Mouse (Mus musculus): ENCODE results near the gene Kcnj8.
A peak's percentile ranks its signal among the peaks of the same experiment; 100 is the strongest.
"Not testable (repeated sequence)": the region's sequence is repeated elsewhere in the genome, so short reads cannot be mapped to it uniquely, and the experiment has no call there.

Kcnj8 gene

GRCm38 (mm10) chr6:142548377-142548776, 23.0 kb downstream of the Kcnj8 start:
- no peak for DNase-seq

DNA sequence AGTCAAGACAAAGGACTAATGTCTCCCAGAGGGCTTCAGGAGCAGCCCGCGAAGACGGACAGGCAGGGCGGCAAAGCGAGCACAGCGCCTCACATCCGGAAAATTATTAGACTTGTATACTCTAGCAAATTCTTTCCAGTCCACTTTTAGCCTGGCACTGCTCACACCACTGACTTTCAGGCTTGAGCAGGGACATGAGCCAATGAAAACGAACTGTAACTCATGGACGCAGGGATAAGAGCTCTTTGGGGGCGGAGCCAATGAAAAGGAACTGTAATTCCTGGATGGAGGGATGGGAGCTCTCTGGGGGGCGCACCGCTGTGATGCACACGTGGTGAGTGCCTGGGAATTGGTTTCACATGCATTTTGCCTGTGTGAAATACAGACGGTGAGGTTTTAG, 26.3 kb downstream of the Kcnj8 start:
- no peak for DNase-seq

GRCm38 (mm10) chr6:142543648-142544047, 27.8 kb downstream of the Kcnj8 start:
- no peak for DNase-seq

GRCm38 (mm10) chr6:142542800-142543175, 28.6 kb downstream of the Kcnj8 start:
- DNase-seq: no peak

GRCm38 (mm10) chr6:142542082-142542799, 29.2 kb downstream of the Kcnj8 start:
- DNase-seq: no peak

- no peak for DNase-seq
Observed at GRCm38 (mm10) chr6:142540561-142541160, 30.8 kb downstream of the Kcnj8 start.

DNA sequence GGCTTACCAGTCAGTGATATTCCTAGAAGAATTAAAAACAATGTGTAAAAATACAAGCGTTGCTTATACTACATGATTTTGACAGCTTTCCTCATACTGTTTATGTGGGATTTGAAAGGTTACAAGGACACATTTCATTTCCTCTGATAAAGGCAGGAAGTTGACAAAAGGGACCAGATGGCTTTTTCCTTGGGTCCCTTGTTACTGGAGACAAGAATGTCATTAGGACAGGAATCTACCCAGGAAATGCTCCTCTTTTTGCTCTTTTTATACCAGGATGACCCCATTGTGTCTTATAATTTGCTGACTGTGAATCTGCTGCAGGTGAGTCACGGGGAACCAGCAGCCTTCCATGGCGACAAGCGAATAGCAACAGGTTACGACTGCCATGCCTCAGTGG, 31.3 kb downstream of the Kcnj8 start:
- DNase-seq: no peak

DNA sequence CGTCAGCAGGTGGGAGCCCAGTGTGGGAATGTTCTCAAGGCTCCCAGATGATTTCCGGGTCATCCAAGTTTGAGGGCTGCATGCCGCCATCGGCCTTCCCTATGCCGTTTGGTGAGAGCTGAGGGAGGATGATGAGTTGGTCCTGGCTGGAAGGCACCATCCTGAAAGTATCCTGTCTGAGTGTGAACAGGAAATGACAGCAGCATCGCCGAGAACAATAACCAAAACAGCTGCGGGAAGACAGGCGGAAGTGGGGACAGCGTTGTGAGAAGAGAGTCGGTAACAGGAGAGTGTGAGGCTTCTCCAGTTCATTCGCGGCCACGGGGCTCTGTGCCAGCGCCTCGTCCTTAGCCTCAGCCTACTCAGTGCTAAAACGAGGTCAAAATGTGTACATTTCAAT, 32.9 kb downstream of the Kcnj8 start:
- no peak for DNase-seq

DNA sequence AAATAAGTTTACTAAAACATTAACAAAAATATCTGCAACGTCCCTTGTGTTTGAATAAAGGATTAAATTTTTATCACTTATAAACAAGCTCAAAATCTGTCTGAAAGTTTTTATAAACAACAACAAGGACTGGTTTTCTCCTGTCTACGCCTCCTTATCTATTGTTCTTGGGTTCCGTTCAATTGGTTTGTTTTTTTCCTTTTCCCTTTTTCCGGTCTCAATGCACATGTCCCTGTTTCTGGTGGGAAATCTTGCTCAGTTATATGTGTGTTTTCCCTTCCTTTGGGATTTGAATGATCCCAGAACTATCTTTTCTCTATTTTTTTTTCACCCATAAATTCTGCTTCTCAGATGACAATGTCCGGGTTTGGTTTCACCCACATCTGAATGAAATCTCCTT, 38.0 kb downstream of the Kcnj8 start:
- DNase-seq: no peak

DNA sequence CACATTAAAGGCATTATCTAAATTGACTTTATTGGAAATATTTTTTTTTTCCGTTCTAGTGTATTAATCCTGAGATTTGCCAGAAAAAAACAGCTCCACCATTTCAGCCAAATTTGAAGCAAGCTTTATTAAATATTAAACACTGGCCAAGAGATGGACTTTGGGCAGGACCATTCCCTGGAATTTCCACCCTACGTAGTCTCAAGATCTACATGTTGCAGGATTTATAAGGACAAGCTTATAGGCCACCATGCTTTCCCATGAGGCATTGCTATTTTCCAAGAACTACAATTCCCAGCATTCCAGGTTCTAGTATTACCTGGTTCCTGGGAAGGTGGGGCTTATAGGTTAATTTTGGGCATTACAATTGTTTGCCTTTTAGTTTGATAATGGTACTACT, 38.7 kb downstream of the Kcnj8 start:
- DNase-seq: no peak

GRCm38 (mm10) chr6:142532141-142532540, 39.3 kb downstream of the Kcnj8 start:
- no peak for DNase-seq

GRCm38 (mm10) chr6:142530378-142530777, 41.0 kb downstream of the Kcnj8 start:
- no peak for DNase-seq

GRCm38 (mm10) chr6:142529680-142530079, 41.7 kb downstream of the Kcnj8 start:
- no peak for DNase-seq

GRCm38 (mm10) chr6:142527931-142528562, 43.4 kb downstream of the Kcnj8 start:
- no peak for DNase-seq

- DNase-seq: no peak
Observed at GRCm38 (mm10) chr6:142524635-142525308, 46.6 kb downstream of the Kcnj8 start.

DNA sequence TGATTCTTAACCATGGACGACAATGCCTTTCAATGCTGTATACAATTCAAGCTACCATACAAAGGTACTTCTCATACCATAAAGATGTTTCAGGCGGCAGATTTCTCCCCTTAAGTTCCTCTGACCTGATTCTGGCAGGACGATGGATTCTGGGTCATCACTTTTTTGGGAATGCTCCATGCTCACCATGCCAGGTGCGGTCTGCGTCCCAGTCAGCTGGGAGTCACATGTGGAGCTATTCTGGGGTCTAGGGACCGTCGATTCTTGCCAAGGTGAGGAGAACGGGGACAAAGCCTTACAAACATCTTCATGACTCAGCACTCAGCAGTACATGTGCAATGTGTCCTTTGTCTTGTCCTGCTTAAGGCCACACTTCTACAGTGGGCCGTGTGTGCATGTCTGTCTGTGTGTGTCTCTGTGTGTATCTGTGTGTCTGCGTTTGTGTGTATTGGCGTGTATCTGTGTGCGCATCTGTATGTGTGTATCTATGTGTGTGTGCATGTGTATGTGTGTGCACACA, 49.8 kb downstream of the Kcnj8 start:
- DNase-seq: no peak

DNA sequence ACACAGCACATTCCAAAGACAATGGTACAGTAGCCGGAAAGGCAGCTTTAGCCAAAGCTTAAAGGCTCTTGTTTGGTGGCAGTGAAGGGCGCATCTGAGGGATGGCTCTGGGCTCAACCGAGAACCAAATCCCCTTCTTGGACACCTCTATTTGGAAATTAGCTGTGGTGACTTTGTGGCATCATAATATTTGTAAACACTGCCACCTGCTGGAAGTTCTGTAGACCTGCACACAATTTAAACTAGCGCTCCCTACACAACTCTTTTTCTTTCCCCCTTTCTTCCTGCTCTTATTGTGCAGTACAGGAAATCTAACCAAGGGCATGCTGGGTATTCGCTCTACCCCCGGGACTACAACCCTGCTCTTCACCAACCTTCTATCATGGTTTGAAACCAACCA, 52.3 kb downstream of the Kcnj8 start:
- no peak for DNase-seq

GRCm38 (mm10) chr6:142515379-142515778, 56.0 kb downstream of the Kcnj8 start:
- not testable (repeated sequence) for DNase-seq

DNA sequence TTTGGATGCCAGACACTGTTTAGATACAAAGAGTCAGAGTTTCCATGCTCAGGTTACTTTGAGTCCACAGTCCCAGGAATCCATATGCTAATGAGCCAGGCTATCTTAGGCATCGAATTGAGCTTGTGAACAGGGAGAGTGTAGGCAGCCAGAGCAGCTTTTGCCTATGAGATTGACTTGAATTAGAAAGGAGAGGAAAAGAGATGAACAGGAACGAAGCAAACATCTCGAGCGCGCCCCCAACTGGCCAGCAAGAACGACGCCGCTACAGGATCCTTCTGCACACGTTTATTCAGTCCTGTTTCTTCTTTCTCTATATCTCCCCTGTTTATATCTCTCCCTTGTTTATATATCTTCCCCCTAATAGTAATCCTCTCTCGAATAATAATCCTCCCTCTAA, 56.5 kb downstream of the Kcnj8 start:
- DNase-seq: peak; percentile 29

Data from cerebellum, adult 11 months (tissue).